Mouse (Mus musculus) heart, postnatal 4 days (tissue): ENCODE measurements around the gene Meis2. TPM values are rescaled to one million over a fixed set of nuclear protein-coding genes. Genes with fewer than 3 reads are reported as not detected.

Experiments used
- DNase-seq: peaks from one replicate; pipeline ENCODE4 v3.0.0; 2021
- total RNA-seq, 2 experiments: library from RNA; stranded (reverse); gene quantifications; 2 replicates each; pipeline ENCODE4 v1.2.3; 2021

Meis2 gene
- total RNA-seq, 2 experiments from 2014 or later = 33.2 to 36.6 TPM

GRCm38 (mm10) chr2:115893113-115893512 lies 172.5 kb downstream of the Meis2 start:
- no peak for DNase-seq

- no peak for DNase-seq
These were observed 174.9 kb downstream of the Meis2 start for GRCm38 (mm10) chr2:115890715-115891114.

GRCm38 (mm10) chr2:115890030-115890429 lies 175.6 kb downstream of the Meis2 start:
- no peak for DNase-seq

- DNase-seq = no peak
These were observed 176.4 kb downstream of the Meis2 start for GRCm38 (mm10) chr2:115889212-115889611.

- no peak for DNase-seq
These were observed 177.1 kb downstream of the Meis2 start for GRCm38 (mm10) chr2:115888336-115889077.

GRCm38 (mm10) chr2:115887631-115888030 lies 178.0 kb downstream of the Meis2 start:
- DNase-seq = no peak

- DNase-seq = no peak
These were observed 181.5 kb downstream of the Meis2 start for GRCm38 (mm10) chr2:115884184-115884583.

- no peak for DNase-seq
These were observed 182.1 kb downstream of the Meis2 start for GRCm38 (mm10) chr2:115883520-115883919.

GRCm38 (mm10) chr2:115875802-115876531 lies 189.7 kb downstream of the Meis2 start:
- DNase-seq = no peak

- no peak for DNase-seq
These were observed 192.8 kb downstream of the Meis2 start for GRCm38 (mm10) chr2:115872851-115873250.

GRCm38 (mm10) chr2:115869966-115870365 lies 195.7 kb downstream of the Meis2 start:
- DNase-seq = no peak

GRCm38 (mm10) chr2:115860600-115861347 lies 204.9 kb downstream of the Meis2 start:
- peak; percentile 56 for DNase-seq

GRCm38 (mm10) chr2:115860141-115860480 lies 205.5 kb downstream of the Meis2 start:
- DNase-seq = no peak

GRCm38 (mm10) chr2:115859371-115860140 lies 206.1 kb downstream of the Meis2 start:
- DNase-seq = peak; percentile 45

- no peak for DNase-seq
These were observed 206.7 kb downstream of the Meis2 start for GRCm38 (mm10) chr2:115858927-115859326.

- DNase-seq = no peak
These were observed 207.4 kb downstream of the Meis2 start for GRCm38 (mm10) chr2:115858246-115858645.

- no peak for DNase-seq
These were observed 208.2 kb downstream of the Meis2 start for GRCm38 (mm10) chr2:115857123-115858080.

- DNase-seq = no peak
These were observed 209.1 kb downstream of the Meis2 start for GRCm38 (mm10) chr2:115856401-115857073.

GRCm38 (mm10) chr2:115855511-115856400 lies 209.9 kb downstream of the Meis2 start:
- peak; percentile 93 for DNase-seq
